Comparison of ENCODE assay signal across 22 mouse cellular contexts in the genomic region with DNA sequence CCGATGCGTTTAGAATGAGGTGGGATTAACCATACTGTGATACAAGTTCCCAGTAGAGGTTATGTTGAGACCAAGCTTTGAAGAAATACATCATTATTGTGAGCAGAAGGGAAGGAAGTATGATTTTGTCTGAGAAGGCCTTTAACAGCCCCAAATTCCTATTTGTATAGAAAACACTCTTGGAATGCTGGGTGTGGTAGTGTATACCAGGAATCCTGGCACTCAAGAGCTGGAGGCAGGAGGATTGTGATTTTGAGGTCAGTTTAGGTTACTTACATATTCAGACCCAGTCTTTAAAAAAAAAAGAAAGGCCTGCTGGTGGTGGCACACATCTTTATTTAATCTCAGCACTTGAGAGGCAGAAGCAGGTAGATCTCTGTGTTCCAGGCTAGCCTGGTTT. TPM values are rescaled to one million over a fixed set of nuclear protein-coding genes. Genes with fewer than 3 reads are reported as not detected.
"Had no signal": no experiment of that assay in that cellular context is flagged by ENCODE, and none has a peak within 500 bp of the region (broad histone marks: within the 10 kb centered on the region; RNA-seq: fewer than 3 reads in every experiment).

No protein-coding gene starts in this region.

- H3K4me3 ChIP-seq: limb, embryonic 13.5 days; midbrain, embryonic 10.5 days; neural tube, embryonic 13.5 days; stomach, embryonic 15.5 days had no signal

- H3K9ac ChIP-seq: limb, embryonic 13.5 days; liver, embryonic 14.5 days; lung, embryonic 14.5 days; neural tube, embryonic 13.5 days; stomach, embryonic 15.5 days had no signal

- H3K4me2 ChIP-seq: limb, embryonic 13.5 days; lung, embryonic 14.5 days; neural tube, embryonic 13.5 days; stomach, embryonic 15.5 days had no signal

- H3K27me3 ChIP-seq: stomach, embryonic 15.5 days had no signal

- DNase-seq: kidney, adult 8-10 months; kidney, postnatal 25 days; left cerebral cortex, postnatal 4 days; lung, embryonic 14.5 days; lung, postnatal 4 days; midbrain, embryonic 14.5 days; retina, postnatal 1 day; thymus, adult 2 months; thymus, postnatal 25 days had no signal

- H3K36me3 ChIP-seq: limb, embryonic 13.5 days; midbrain, embryonic 10.5 days; neural tube, embryonic 13.5 days; stomach, embryonic 15.5 days had no signal

- ATAC-seq: intestine, embryonic 16.5 days had no signal

- H3K9me3 ChIP-seq: limb, embryonic 13.5 days; midbrain, embryonic 10.5 days; neural tube, embryonic 13.5 days; stomach, embryonic 15.5 days had no signal

- H3K27ac ChIP-seq: limb, embryonic 13.5 days; liver, embryonic 14.5 days; midbrain, embryonic 10.5 days; neural tube, embryonic 13.5 days; stomach, embryonic 15.5 days had no signal

RNA-seq across cellular contexts. Expression of a gene that starts 4.9 kb away (rescaled TPM):
- total RNA-seq: liver, adult 2 months had no signal

RNA-seq across cellular contexts. Expression of a gene that starts 47.7 kb away (rescaled TPM):
- total RNA-seq: layer of hippocampus, postnatal 10 days; left cerebral cortex, adult 18-20 months; left cerebral cortex, postnatal 10 days; left cerebral cortex, postnatal 4 days; liver, adult 2 months; megakaryocyte, adult 5-6 weeks; monocyte, adult 5-6 weeks had no signal
- polyA plus RNA-seq: kidney, embryonic 16.5 days; limb, embryonic 13.5 days; lung, embryonic 14.5 days; midbrain, embryonic 10.5 days; midbrain, embryonic 14.5 days; neural tube, embryonic 13.5 days; stomach, embryonic 15.5 days had no signal
